Mouse (Mus musculus) hindbrain, embryonic 16.5 days (tissue): ENCODE measurements around the gene Ptger1. TPM values are rescaled to one million over a fixed set of nuclear protein-coding genes. Genes with fewer than 3 reads are reported as not detected.

Experiments used
- ATAC-seq: fragments of 200-750 bp; cut with Nextera tagmentation; 2 replicates; pipeline ENCODE4 v1.8.0; 2017; ENCODE audit warnings: moderate TSS enrichment, moderate library complexity
- H3K27ac ChIP-seq: fragments of 300-500 bp; sonication (generic); 2 replicates; pipeline ENCODE4 v1.5.1; 2014; ENCODE audit warnings: low read depth, mild to moderate bottlenecking, control low read depth, low read length, moderate library complexity
- H3K27me3 ChIP-seq: fragments of 300-500 bp; sonication (generic); replicated peaks from 2 replicates; pipeline ENCODE4 v1.6.1; 2014; ENCODE audit warnings: low read length; ENCODE audit not compliant: control insufficient read depth, insufficient read depth
- H3K36me3 ChIP-seq: fragments of 300-500 bp; sonication (generic); 2 replicates; pipeline ENCODE4 v1.6.1; 2014; ENCODE audit warnings: mild to moderate bottlenecking, low read length, moderate library complexity, mixed read lengths; ENCODE audit not compliant: control insufficient read depth, insufficient read depth
- H3K4me1 ChIP-seq: fragments of 300-500 bp; sonication (generic); 2 replicates; pipeline ENCODE4 v1.6.1; 2014; ENCODE audit warnings: low read depth, low read length; ENCODE audit not compliant: control insufficient read depth, insufficient read depth
- H3K4me2 ChIP-seq: fragments of 300-500 bp; sonication (generic); 2 replicates; pipeline ENCODE4 v1.6.1; 2014; ENCODE audit warnings: mild to moderate bottlenecking, low read length, control low read depth, moderate library complexity
- H3K4me3 ChIP-seq: fragments of 300-500 bp; sonication (generic); 2 replicates; pipeline ENCODE4 v1.5.1; 2014; ENCODE audit warnings: mild to moderate bottlenecking, low read length, control low read depth, moderate library complexity
- H3K9ac ChIP-seq: fragments of 300-500 bp; sonication (generic); 2 replicates; pipeline ENCODE4 v1.6.1; 2014; ENCODE audit warnings: low read depth, mild to moderate bottlenecking, control low read depth, low read length, moderate library complexity
- H3K9me3 ChIP-seq: fragments of 300-500 bp; sonication (generic); 2 replicates; pipeline ENCODE4 v1.6.1; 2014; ENCODE audit warnings: mild to moderate bottlenecking, low read length, moderate library complexity; ENCODE audit not compliant: control insufficient read depth
- WGBS: fragments of 180-500 bp; shearing (Covaris S2); extraction: QIAGEN DNeasy Blood & Tissue Kit; methylation state at CpG from one replicate; pipeline ENCODE4 v1.1.7; 2014; 5-methylcytosine and 5-hydroxymethylcytosine counted together
- polyA plus RNA-seq: library from polyadenylated mRNA; unstranded; fragments of >200 nt; fragmentation: Nextera tagmentation; extraction: Ambion mirVana; gene quantifications from 2 replicates; pipeline ENCODE4 v1.2.1, GENCODE M21; 2015

Ptger1 gene
- 0.61 and 0.87 TPM in 2 replicates for polyA plus RNA-seq

GRCm38 (mm10) chr8:83665969-83666865, at the start of gene Ptger1:
TSS of gene Ptger1 (plus strand) at chr8:83666678.
- H3K9ac ChIP-seq, result peak within 1 kb of the TSS; percentile 13
- 29% methylated on average over 14 of the region's 14 CpGs for WGBS
- peak; percentile 4; the same call in 1 of the 2 replicates for ATAC-seq
- peak within 1 kb of the TSS; percentile 17; the same call in 1 of the 2 replicates for H3K27ac ChIP-seq
- peaks cover 14% of the 10 kb centered on the region for H3K36me3 ChIP-seq
- no peaks in the 10 kb centered on the region for H3K27me3 ChIP-seq
- no peak within 1 kb of the TSS for H3K4me3 ChIP-seq
- no peak within 1 kb of the TSS for H3K4me2 ChIP-seq
- H3K9me3 ChIP-seq, result no peaks in the 10 kb centered on the region
- peaks cover 34% of the 10 kb centered on the region for H3K4me1 ChIP-seq

DNA sequence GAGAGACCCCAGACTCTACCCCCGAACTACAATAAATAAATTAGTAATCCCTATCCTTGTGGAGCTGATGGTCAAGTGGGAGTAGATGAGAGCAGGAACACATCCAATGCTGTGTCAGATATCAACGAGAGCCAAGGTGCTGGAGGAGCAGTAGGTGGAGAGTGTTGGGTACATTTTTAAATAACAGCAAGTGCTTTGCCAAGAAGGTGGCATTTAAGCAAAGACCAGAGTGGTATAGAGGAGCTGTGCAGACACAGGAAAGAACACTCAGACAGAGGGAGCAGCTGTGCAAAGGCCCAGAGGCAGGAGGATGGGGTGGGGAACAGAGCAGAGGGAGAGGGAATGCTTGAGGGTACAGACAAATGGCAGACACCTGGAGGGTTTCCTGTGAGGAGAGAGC, 49.4 kb upstream of the Ptger1 start:
- WGBS, result 90% methylated on average over 2 of the region's 2 CpGs
- no peaks in the 10 kb centered on the region for H3K9me3 ChIP-seq
- ATAC-seq, result no peak
- H3K27ac ChIP-seq, result no peak overlapping the region
- no peak overlapping the region for H3K9ac ChIP-seq
- H3K27me3 ChIP-seq, result no peaks in the 10 kb centered on the region
- H3K4me1 ChIP-seq, result no peaks in the 10 kb centered on the region; the same call in 1 of the 2 replicates
- H3K4me3 ChIP-seq, result no peak overlapping the region
- H3K36me3 ChIP-seq, result peaks cover 11% of the 10 kb centered on the region
- no peak overlapping the region for H3K4me2 ChIP-seq

- Histone ChIP-seq H3K27ac (no peak overlapping the region), H3K4me1 (no peaks in the 10 kb centered on the region; the same call in 1 of the 2 replicates), H3K27me3 (no peaks in the 10 kb centered on the region), H3K4me3 (no peak overlapping the region), H3K4me2 (no peak overlapping the region), H3K9me3 (no peaks in the 10 kb centered on the region), H3K9ac (no peak overlapping the region), H3K36me3 (peaks cover 5% of the 10 kb centered on the region)
- 98% methylated on average over 2 of the region's 2 CpGs for WGBS
- no peak for ATAC-seq
These were observed 47.9 kb upstream of the Ptger1 start for GRCm38 (mm10) chr8:83618566-83618965.

GRCm38 (mm10) chr8:83619568-83620285, 46.8 kb upstream of the Ptger1 start:
- Histone ChIP-seq H3K9me3 (no peaks in the 10 kb centered on the region), H3K4me1 (no peaks in the 10 kb centered on the region; the same call in 1 of the 2 replicates), H3K36me3 (no peaks in the 10 kb centered on the region), H3K4me2 (no peak overlapping the region), H3K27ac (no peak overlapping the region), H3K4me3 (no peak overlapping the region), H3K27me3 (no peaks in the 10 kb centered on the region), H3K9ac (no peak overlapping the region)
- ATAC-seq, result no peak
- WGBS, result 89% methylated on average over 9 of the region's 9 CpGs

DNA sequence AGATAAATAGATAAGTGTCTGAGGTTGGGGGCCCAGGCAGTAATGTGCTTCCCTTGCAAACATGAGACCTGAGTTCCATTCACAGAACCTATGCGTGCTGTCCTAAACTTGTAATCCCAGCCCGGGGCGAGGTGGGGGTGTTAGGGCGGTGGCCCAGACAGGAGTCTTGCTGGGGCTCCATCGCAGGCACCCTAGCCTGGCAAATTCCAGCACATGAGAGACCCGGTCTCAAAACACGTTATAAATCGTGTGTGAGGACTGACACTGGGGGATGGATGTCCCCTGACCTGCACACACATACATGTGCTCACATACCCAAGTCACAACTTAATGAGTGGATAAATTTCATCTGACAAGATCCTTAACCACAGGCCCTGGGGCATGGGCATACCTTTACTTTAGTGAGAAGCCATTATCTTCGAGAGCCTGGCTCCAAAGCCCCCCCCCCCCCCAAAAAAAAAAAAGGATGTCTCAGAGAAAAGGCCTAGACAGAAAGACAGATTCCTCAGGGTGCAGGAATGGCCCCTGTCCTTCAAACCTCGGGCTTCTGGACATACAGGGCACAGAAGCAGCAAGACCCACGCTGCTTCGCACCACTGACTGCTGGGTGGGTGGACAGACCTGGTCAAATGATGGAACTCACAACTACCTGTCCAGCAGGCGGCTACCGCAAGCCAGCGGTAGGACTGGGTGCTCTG, 44.6 kb upstream of the Ptger1 start:
- no peaks in the 10 kb centered on the region for H3K9me3 ChIP-seq
- H3K4me1 ChIP-seq, result no peaks in the 10 kb centered on the region; the same call in 1 of the 2 replicates
- H3K27me3 ChIP-seq, result no peaks in the 10 kb centered on the region
- no peaks in the 10 kb centered on the region for H3K36me3 ChIP-seq
- H3K9ac ChIP-seq, result peak overlapping the region; percentile 64
- H3K4me3 ChIP-seq, result peak overlapping the region; percentile 44
- no peak overlapping the region; the same call in 1 of the 2 replicates for H3K27ac ChIP-seq
- H3K4me2 ChIP-seq, result peak overlapping the region; percentile 76
- 55% methylated on average over 15 of the region's 15 CpGs for WGBS
- peak; percentile 43; the same call in 1 of the 2 replicates for ATAC-seq

DNA sequence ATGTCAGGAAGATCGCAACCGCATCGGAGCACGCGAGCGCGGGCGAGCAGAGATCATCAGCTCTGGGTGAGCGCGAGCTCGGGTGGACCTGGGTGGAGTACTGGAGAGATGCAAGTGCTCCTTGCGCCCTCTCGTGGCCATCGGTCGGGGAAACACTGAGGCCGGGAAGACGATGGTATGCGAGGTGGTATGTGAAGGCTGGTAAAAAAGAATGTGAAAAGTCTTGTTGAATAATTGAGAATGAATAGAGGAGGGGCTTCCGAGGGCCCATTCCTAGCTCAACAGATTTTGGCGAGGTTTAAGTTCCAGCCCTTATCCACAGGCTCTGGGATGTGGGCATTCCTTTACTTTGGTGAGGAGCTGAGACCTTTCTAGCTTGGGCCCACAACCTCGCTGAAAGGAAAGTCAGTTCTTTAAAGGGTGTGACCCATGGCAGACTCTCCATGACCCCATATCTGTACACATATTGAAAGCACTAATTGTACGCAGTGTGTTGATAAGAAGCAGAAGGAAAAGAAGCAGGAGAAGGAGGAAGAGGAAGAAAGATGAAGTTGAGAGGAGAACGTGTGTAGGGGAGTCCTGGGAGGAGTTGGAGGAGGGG, 44.0 kb upstream of the Ptger1 start:
- peak overlapping the region; percentile 64 for H3K9ac ChIP-seq

DNA sequence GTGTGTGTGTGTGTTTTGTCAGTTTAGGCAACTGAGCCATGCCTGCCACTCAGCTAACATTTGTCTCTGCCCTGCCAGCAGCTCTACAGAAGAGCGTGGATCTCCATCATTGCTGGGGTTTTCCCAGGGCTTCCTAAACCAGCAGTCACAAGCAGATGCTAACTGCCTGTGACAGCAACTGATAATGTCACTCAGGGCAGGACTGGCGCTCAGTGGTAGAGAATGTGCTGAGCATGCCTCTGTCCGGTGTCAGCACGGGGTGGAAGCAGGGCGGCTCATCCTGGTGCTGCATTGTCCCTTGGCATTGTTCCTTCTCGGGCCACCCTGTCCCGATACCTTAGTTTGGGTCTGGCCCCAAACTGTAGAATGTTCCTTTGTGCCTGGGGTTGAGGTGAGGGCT, 42.9 kb upstream of the Ptger1 start:
- no peak overlapping the region for H3K27ac ChIP-seq
- H3K27me3 ChIP-seq, result no peaks in the 10 kb centered on the region
- H3K4me1 ChIP-seq, result no peaks in the 10 kb centered on the region; the same call in 1 of the 2 replicates
- no peak overlapping the region for H3K4me3 ChIP-seq
- H3K4me2 ChIP-seq, result no peak overlapping the region
- no peak for ATAC-seq
- no peak overlapping the region for H3K9ac ChIP-seq
- no peaks in the 10 kb centered on the region for H3K9me3 ChIP-seq
- no peaks in the 10 kb centered on the region for H3K36me3 ChIP-seq
- 89% methylated on average over 7 of the region's 7 CpGs for WGBS

More for the DNA sequence above, 44.0 kb upstream of the Ptger1 start:
- H3K27ac ChIP-seq, result no peak overlapping the region; the same call in 1 of the 2 replicates
- no peaks in the 10 kb centered on the region for H3K27me3 ChIP-seq
- peak overlapping the region; percentile 76 for H3K4me2 ChIP-seq
- H3K4me1 ChIP-seq, result no peaks in the 10 kb centered on the region; the same call in 1 of the 2 replicates
- H3K4me3 ChIP-seq, result peak overlapping the region; percentile 44
- ATAC-seq, result peak; percentile 96
- H3K9me3 ChIP-seq, result no peaks in the 10 kb centered on the region
- WGBS, result 11% methylated on average over 23 of the region's 23 CpGs
- no peaks in the 10 kb centered on the region for H3K36me3 ChIP-seq

DNA sequence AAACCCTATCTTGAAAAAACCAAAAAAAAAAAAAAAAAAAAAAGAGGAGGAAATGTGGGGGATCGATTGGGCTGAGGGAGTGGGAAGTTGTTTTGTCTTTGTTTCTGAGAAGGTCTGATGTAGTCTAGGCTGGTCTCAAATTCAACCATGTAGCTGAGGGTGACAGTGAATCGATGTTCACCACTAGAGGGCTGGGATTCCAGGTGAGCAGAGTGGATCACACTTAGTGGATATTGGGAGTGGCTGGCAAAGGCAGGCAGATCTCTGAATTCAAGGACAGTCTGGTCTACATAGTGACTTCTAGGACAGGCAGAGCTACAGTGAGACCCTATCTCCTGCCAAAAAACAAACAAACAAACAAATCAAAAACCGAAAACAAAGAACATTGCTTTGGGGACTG, 41.7 kb upstream of the Ptger1 start:
- no peak overlapping the region for H3K4me2 ChIP-seq
- no peak overlapping the region for H3K4me3 ChIP-seq
- no peaks in the 10 kb centered on the region for H3K27me3 ChIP-seq
- 59% methylated on average over 3 of the region's 3 CpGs for WGBS
- H3K9me3 ChIP-seq, result no peaks in the 10 kb centered on the region
- no peaks in the 10 kb centered on the region; the same call in 1 of the 2 replicates for H3K4me1 ChIP-seq
- H3K9ac ChIP-seq, result no peak overlapping the region
- ATAC-seq, result no peak
- H3K27ac ChIP-seq, result no peak overlapping the region
- no peaks in the 10 kb centered on the region for H3K36me3 ChIP-seq
